Mouse (Mus musculus) gastrocnemius, adult 18-20 months (tissue): Measurements from ENCODE around the gene Arl5a. TPM values are rescaled to one million over a fixed set of nuclear protein-coding genes. Genes with fewer than 3 reads are reported as not detected.

Source experiments
- DNase-seq: peaks from one replicate; pipeline ENCODE4 v3.0.0; 2021; ENCODE audit warnings: low spot score
- total RNA-seq, 2 experiments: library from RNA; stranded (reverse); gene quantifications; 2 replicates each; pipeline ENCODE4 v1.2.3; 2021

Gene Arl5a
- total RNA-seq, 2 experiments from 2014 or later, result 31.5 to 32.0 TPM

GRCm38 (mm10) chr2:52367665-52368064 lies 57.0 kb downstream of the Arl5a start:
- no peak for DNase-seq

- DNase-seq, result no peak
Measured at GRCm38 (mm10) chr2:52367248-52367647, 57.5 kb downstream of the Arl5a start.

- peak; percentile 22 for DNase-seq
Measured at GRCm38 (mm10) chr2:52361086-52361485, 63.6 kb downstream of the Arl5a start.

- no peak for DNase-seq
Measured at GRCm38 (mm10) chr2:52359722-52360121, 65.0 kb downstream of the Arl5a start.

GRCm38 (mm10) chr2:52358156-52358555 lies 66.5 kb downstream of the Arl5a start:
- peak; percentile 63 for DNase-seq

- DNase-seq, result no peak
Measured at GRCm38 (mm10) chr2:52351029-52351428, 73.7 kb downstream of the Arl5a start.

Other genes starting within 250 kb of the Arl5a start
- gene Neb, start 46.4 kb downstream of the Arl5a start, total RNA-seq, result 1,000 to 10,000 TPM; 5,308 to 5,533 TPM